Mouse (Mus musculus) small intestine, adult 2 months (tissue): ENCODE measurements at regions not wholly inside any gene's neighbourhood (a gene's known extent, or its start where the extent isn't known, plus 50 kb on each side); places are given as distances from the start of the nearest gene placed in this dataset.

Experiments used
- H3K27ac ChIP-seq: fragments of 200-500 bp; 2 replicates; pipeline ENCODE4 v1.5.1; 2012; ENCODE audit warnings: low read depth, low read length, control low read depth, inconsistent platforms; ENCODE audit not compliant: insufficient read depth
- H3K27me3 ChIP-seq: fragments of 200-500 bp; 2 replicates; pipeline ENCODE4 v1.6.1; 2012; ENCODE audit warnings: mild to moderate bottlenecking, moderate library complexity, low read length, inconsistent platforms; ENCODE audit not compliant: control insufficient read depth, insufficient read depth
- H3K36me3 ChIP-seq: fragments of 200-500 bp; 2 replicates; pipeline ENCODE4 v1.6.1; 2012; ENCODE audit warnings: mild to moderate bottlenecking, low read length, control low read depth, inconsistent platforms; ENCODE audit not compliant: control insufficient read depth, insufficient read depth
- H3K4me1 ChIP-seq: fragments of 200-500 bp; 2 replicates; pipeline ENCODE4 v1.6.1; 2012; ENCODE audit warnings: low read length, inconsistent platforms, mixed read lengths; ENCODE audit not compliant: control insufficient read depth, insufficient read depth, insufficient read length
- H3K4me3 ChIP-seq: fragments of 200-500 bp; 2 replicates; pipeline ENCODE4 v1.5.1; 2012; ENCODE audit warnings: low read depth, mild to moderate bottlenecking, control low read depth, inconsistent platforms, low read length, moderate library complexity
- CTCF ChIP-seq: fragments of 200-500 bp; IDR thresholded peaks from 2 replicates; pipeline ENCODE4 v1.5.1; 2012; ENCODE audit warnings: low read depth, mild to moderate bottlenecking, control low read depth, inconsistent platforms, low read length, moderate library complexity, mixed read lengths; ENCODE audit not compliant: insufficient replicate concordance, insufficient read length; ENCODE audit errors: extremely low read depth
- POLR2A ChIP-seq: fragments of 200-500 bp; IDR thresholded peaks from 2 replicates; pipeline ENCODE4 v1.6.1; 2012; ENCODE audit warnings: low read depth, mild to moderate bottlenecking, control low read depth, inconsistent platforms, low read length, moderate library complexity
- WGBS: fragments of 180-500 bp; shearing (Covaris S2); methylation state at CpG from one replicate; pipeline ENCODE4 v1.1.7; 2018; 5-methylcytosine and 5-hydroxymethylcytosine counted together

- Histone ChIP-seq H3K36me3 (no peaks in the 10 kb centered on the region), H3K27me3 (no peaks in the 10 kb centered on the region), H3K4me3 (no peak overlapping the region), H3K27ac (no peak overlapping the region), H3K4me1 (no peaks in the 10 kb centered on the region)
- TF ChIP-seq POLR2A: no peak
- WGBS: 37% methylated on average over 6 of the region's 6 CpGs
Measured at GRCm38 (mm10) chr8:26255191-26255669, 135.9 kb downstream of the Gm45692 start.

- Histone ChIP-seq H3K36me3 (no peaks in the 10 kb centered on the region), H3K4me1 (no peaks in the 10 kb centered on the region), H3K27me3 (no peaks in the 10 kb centered on the region), H3K27ac (no peak overlapping the region), H3K4me3 (no peak overlapping the region)
- TF ChIP-seq POLR2A: no peak
- no peak for TF ChIP-seq CTCF
- WGBS: 30% methylated on average over 5 of the region's 5 CpGs
Measured at GRCm38 (mm10) chr8:26260294-26260693, 141.0 kb downstream of the Gm45692 start.

- whole genome bisulfite sequencing: 73% methylated on average over 10 of the region's 10 CpGs
- no peak for TF ChIP-seq POLR2A
- TF ChIP-seq CTCF: no peak
- Histone ChIP-seq H3K4me1 (no peaks in the 10 kb centered on the region), H3K27ac (no peak overlapping the region), H3K36me3 (no peaks in the 10 kb centered on the region), H3K27me3 (no peaks in the 10 kb centered on the region), H3K4me3 (no peak overlapping the region)
Measured at GRCm38 (mm10) chr8:26262536-26262935, 143.2 kb downstream of the Gm45692 start.

- TF ChIP-seq CTCF (no peak), POLR2A (no peak)
- Histone ChIP-seq H3K27me3 (no peaks in the 10 kb centered on the region), H3K36me3 (no peaks in the 10 kb centered on the region), H3K27ac (no peak overlapping the region), H3K4me3 (no peak overlapping the region), H3K4me1 (no peaks in the 10 kb centered on the region)
- 81% methylated on average over 11 of the region's 11 CpGs for WGBS
Measured at GRCm38 (mm10) chr8:26264869-26265321, 145.6 kb downstream of the Gm45692 start.

GRCm38 (mm10) chr8:26265366-26265765 is 146.0 kb downstream of the Gm45692 start:
- WGBS: 82% methylated on average over 8 of the region's 8 CpGs
- no peaks in the 10 kb centered on the region for H3K36me3 ChIP-seq
- TF ChIP-seq POLR2A (no peak), CTCF (no peak)
- H3K27ac ChIP-seq: no peak overlapping the region
- H3K4me1 ChIP-seq: no peaks in the 10 kb centered on the region
- no peak overlapping the region for H3K4me3 ChIP-seq
- no peaks in the 10 kb centered on the region for H3K27me3 ChIP-seq

GRCm38 (mm10) chr8:26266384-26266783 is 147.1 kb downstream of the Gm45692 start:
- TF ChIP-seq CTCF (no peak), POLR2A (no peak)
- H3K4me1 ChIP-seq: no peaks in the 10 kb centered on the region
- no peak overlapping the region for H3K27ac ChIP-seq
- WGBS: 52% methylated on average over 4 of the region's 4 CpGs
- no peak overlapping the region for H3K4me3 ChIP-seq
- H3K36me3 ChIP-seq: no peaks in the 10 kb centered on the region
- no peaks in the 10 kb centered on the region for H3K27me3 ChIP-seq

- TF ChIP-seq POLR2A (no peak), CTCF (no peak)
- Histone ChIP-seq H3K27me3 (no peaks in the 10 kb centered on the region), H3K4me1 (no peaks in the 10 kb centered on the region), H3K27ac (no peak overlapping the region), H3K36me3 (no peaks in the 10 kb centered on the region), H3K4me3 (no peak overlapping the region)
- WGBS: 89% methylated on average over 4 of the region's 4 CpGs
Measured at GRCm38 (mm10) chr8:26267569-26267968, 148.2 kb downstream of the Gm45692 start.
